Mouse (Mus musculus) heart, adult 2 months (tissue): Measurements from ENCODE around the gene Prr15. TPM values are rescaled to one million over a fixed set of nuclear protein-coding genes. Genes with fewer than 3 reads are reported as not detected.

Experiments used
- DNase-seq, 2 experiments: peaks; one replicate each; pipeline ENCODE4 v3.0.0; 2021
- H3K27ac ChIP-seq: fragments of 200-600 bp; 2 replicates; pipeline ENCODE4 v1.8.1; 2022
- H3K27me3 ChIP-seq: fragments of 200-500 bp; 2 replicates; pipeline ENCODE4 v1.6.1; 2012; ENCODE audit warnings: mild to moderate bottlenecking, low read length, inconsistent platforms, mixed read lengths; ENCODE audit not compliant: control insufficient read depth, insufficient read depth
- H3K36me3 ChIP-seq: fragments of 200-500 bp; 2 replicates; pipeline ENCODE4 v1.6.1; 2012; ENCODE audit warnings: low read length, inconsistent platforms; ENCODE audit not compliant: control insufficient read depth, insufficient read depth
- H3K4me1 ChIP-seq: fragments of 200-500 bp; 2 replicates; pipeline ENCODE4 v1.6.1; 2011; ENCODE audit warnings: low read length; ENCODE audit not compliant: control insufficient read depth, insufficient read depth
- H3K4me3 ChIP-seq: fragments of 200-600 bp; 2 replicates; pipeline ENCODE4 v1.8.1; 2022
- H3K79me2 ChIP-seq: fragments of 200-500 bp; replicated peaks from 2 replicates; pipeline ENCODE4 v1.6.1; 2012; ENCODE audit warnings: mild to moderate bottlenecking, inconsistent platforms, low read length, moderate library complexity, mixed read lengths; ENCODE audit not compliant: control insufficient read depth, insufficient read depth
- H3K9ac ChIP-seq: fragments of 200-500 bp; 2 replicates; pipeline ENCODE4 v1.6.1; 2012; ENCODE audit warnings: low read depth, mild to moderate bottlenecking, control low read depth, inconsistent platforms, low read length, mixed read lengths
- CTCF ChIP-seq: fragments of 200-600 bp; IDR thresholded peaks from 2 replicates; pipeline ENCODE4 v1.8.1; 2022; ENCODE audit warnings: antibody characterized with exemption, mild to moderate bottlenecking, moderate library complexity
- EP300 ChIP-seq: fragments of 200-500 bp; IDR thresholded peaks from 2 replicates; pipeline ENCODE4 v1.6.1; 2011; ENCODE audit warnings: low read depth, low read length, control low read depth; ENCODE audit not compliant: insufficient read depth
- POLR2A ChIP-seq: fragments of 200-500 bp; IDR thresholded peaks from 2 replicates; pipeline ENCODE4 v1.6.1; 2011; ENCODE audit warnings: mild to moderate bottlenecking, low read depth, low read length, control low read depth; ENCODE audit not compliant: insufficient read depth
- WGBS: fragments of 180-500 bp; shearing (Covaris S2); methylation state at CpG from one replicate; pipeline ENCODE4 v1.1.7; 2018; 5-methylcytosine and 5-hydroxymethylcytosine counted together
- intact Hi-C: fragments of 180-260 bp; cut with DNase I; formaldehyde crosslinking; loops from one replicate; pipeline ENCODE4 v1.15.1; 2025
- polyA plus RNA-seq: library from polyadenylated mRNA; depleted of rRNA; stranded (reverse); fragments of >200 nt; gene quantifications from 2 replicates; pipeline ENCODE4 v1.2.3, GENCODE M21; 2012; rRNA removed
- total RNA-seq, 2 experiments: library from RNA; stranded (reverse); gene quantifications; 2 replicates each; pipeline ENCODE4 v1.2.3; 2021

Gene Prr15
- total and polyA plus RNA-seq, 3 experiments: 1.1 to 2.6 (median 1.7) TPM

DNA sequence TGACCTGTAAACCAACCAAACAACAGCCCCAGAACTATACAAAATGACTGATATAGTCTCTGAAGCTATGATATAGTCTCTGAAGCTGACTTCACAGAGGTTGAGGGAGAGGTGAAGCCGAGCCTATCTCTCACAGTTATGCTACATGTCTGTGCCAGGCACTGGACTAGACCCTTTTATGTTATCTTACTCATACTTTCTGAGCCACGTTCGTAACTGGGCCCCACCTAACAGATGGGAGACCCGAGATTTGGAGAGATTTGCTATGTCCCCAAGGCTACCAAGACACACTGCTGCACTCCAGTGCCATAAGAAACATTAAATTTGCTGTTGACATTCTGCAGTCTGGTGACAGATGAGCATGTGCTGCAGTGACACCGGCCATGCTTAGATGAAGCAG, 41.0 kb downstream of the Prr15 start:
- TF ChIP-seq POLR2A (no peak), EP300 (no peak), CTCF (no peak)
- 76% methylated on average over 5 of the region's 5 CpGs for WGBS
- no peaks in the 10 kb centered on the region for H3K27me3 ChIP-seq
- H3K4me1 ChIP-seq: peaks cover 2% of the 10 kb centered on the region; the same call in 1 of the 2 replicates
- H3K79me2 ChIP-seq: no peaks in the 10 kb centered on the region
- H3K27ac ChIP-seq: no peak overlapping the region
- no peaks in the 10 kb centered on the region for H3K36me3 ChIP-seq
- H3K4me3 ChIP-seq: no peak overlapping the region
- H3K9ac ChIP-seq: no peak overlapping the region
- intact Hi-C loops: loop anchor here (5.0 kb wide), 2 partner anchors 94 to 109 kb away; no protein-coding TSS in a partner anchor
- no peak for DNase-seq

DNA sequence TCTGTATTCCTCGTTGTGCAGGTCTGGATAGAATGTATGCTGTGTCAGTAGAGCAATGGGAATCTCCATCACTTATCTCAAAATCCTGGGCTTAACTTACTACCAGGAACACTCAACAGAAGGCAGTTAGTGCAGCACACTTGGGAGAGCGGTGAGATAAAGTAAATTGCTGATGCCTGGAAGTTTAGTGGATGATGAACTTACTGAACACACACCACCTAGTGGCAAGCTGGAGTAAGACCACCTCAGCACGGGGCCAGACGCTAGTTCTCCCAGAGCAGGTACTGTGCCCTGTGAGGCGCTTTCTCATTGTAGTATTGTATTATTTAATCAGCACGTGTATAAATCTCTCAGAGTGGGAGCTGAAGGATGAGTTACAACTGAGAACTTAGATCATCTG, 42.4 kb downstream of the Prr15 start:
- TF ChIP-seq CTCF: peak; percentile 87
- 0 out of 2 replicates have a peak, but pooled peaks have one; percentile 44 for TF ChIP-seq EP300
- no peak for TF ChIP-seq POLR2A
- WGBS: 4% methylated on average over 6 of the region's 6 CpGs
- Histone ChIP-seq H3K36me3 (no peaks in the 10 kb centered on the region), H3K79me2 (no peaks in the 10 kb centered on the region), H3K4me3 (no peak overlapping the region), H3K9ac (no peak overlapping the region), H3K27me3 (no peaks in the 10 kb centered on the region), H3K27ac (no peak overlapping the region), H3K4me1 (peaks cover 2% of the 10 kb centered on the region)
- intact Hi-C loops: loop anchor here (5.0 kb wide), 2 partner anchors 96 to 111 kb away; no protein-coding TSS in a partner anchor
- DNase-seq: peak; percentile 29 to 40

DNA sequence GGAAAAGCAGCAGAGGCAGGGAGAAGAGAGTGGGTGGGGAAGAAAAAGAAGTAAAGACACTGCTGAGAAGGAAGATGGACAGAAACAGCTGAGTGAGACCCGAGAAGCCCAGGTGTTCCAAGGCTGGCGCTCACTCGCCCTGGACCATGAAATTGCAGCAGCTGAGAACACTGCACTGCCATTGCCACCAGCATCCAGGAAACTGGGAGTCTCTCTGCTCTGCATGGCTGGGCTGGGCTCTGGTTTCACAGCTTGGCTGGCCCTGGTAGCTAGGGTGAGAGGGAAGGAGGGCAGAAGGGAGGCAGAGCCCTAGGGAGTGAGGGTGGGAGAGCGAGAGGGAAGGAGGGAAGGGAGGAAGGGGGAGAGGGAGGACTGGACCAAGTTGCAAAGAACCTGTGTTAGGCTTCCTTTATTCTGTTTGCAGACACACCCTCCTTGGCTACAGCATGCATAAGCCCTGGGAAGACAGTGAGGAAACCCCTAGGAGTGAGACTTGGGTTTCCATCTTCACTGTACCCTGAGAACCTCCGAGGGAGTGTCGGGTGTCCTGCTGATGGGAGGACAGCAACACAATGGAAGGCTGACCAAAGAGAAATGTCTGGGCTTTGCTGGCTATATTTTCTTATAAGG, 44.4 kb downstream of the Prr15 start:
- TF ChIP-seq EP300 (no peak), POLR2A (no peak), CTCF (no peak)
- no peak for DNase-seq
- H3K4me1 ChIP-seq: no peaks in the 10 kb centered on the region; the same call in 1 of the 2 replicates
- H3K4me3 ChIP-seq: no peak overlapping the region
- no peak overlapping the region for H3K9ac ChIP-seq
- H3K79me2 ChIP-seq: no peaks in the 10 kb centered on the region
- no peak overlapping the region for H3K27ac ChIP-seq
- intact Hi-C loops: loop anchor here (5.0 to 10.0 kb wide), 3 partner anchors 98 to 585 kb away; no protein-coding TSS in a partner anchor
- WGBS: 66% methylated on average over 6 of the region's 6 CpGs
- no peaks in the 10 kb centered on the region for H3K27me3 ChIP-seq
- H3K36me3 ChIP-seq: no peaks in the 10 kb centered on the region

DNA sequence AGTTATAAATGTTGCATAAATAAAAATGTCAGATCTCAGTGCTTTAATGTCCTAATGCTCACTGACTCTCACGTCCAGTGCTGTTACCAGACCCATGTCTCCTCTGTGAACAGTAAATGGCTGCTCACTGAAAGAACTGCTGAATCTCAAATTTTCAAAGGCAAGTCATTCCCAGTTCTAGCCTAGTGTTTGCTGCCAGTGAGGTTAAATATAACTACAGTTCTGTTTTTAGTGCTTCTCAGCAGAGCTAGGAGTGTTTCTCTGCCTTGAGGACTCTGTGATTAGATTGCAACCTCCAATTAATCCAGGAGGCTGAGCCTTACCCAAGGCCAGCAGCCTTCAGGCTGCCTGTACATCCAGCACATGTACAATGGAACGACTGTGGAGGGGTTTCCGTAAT, 46.2 kb downstream of the Prr15 start:
- H3K4me3 ChIP-seq: no peak overlapping the region
- TF ChIP-seq CTCF: no peak
- TF ChIP-seq POLR2A: no peak
- no peak for TF ChIP-seq EP300
- intact Hi-C loops: loop anchor here (10.0 kb wide), 1 partner anchor 587 kb away; no protein-coding TSS in a partner anchor
- DNase-seq: no peak
- H3K27ac ChIP-seq: no peak overlapping the region
- H3K9ac ChIP-seq: no peak overlapping the region
- no peaks in the 10 kb centered on the region for H3K36me3 ChIP-seq
- 69% methylated on average over 3 of the region's 3 CpGs for WGBS
- H3K4me1 ChIP-seq: no peaks in the 10 kb centered on the region; the same call in 1 of the 2 replicates
- H3K79me2 ChIP-seq: no peaks in the 10 kb centered on the region
- no peaks in the 10 kb centered on the region for H3K27me3 ChIP-seq

DNA sequence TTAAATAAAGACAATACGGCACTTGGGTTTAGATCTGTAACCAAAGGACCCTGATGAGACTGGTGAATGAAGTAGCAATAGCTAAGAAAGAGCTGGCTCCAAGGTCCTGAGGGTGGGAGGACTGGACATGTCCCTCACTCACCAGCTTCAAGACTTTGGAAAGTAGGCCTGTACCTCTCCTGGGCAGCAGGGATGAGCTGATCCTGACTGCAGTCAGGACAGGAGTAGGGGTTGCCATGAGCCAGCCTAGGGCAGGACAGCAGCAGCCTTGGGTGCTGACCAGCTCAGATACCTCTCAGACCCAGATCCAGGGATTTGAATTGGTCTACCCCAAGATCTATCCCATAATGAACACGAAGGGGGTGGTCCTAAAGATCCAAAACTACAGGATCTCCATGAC, 53.7 kb downstream of the Prr15 start:
- no peaks in the 10 kb centered on the region for H3K79me2 ChIP-seq
- intact Hi-C loops: loop anchor here (10.0 kb wide), 1 partner anchor 595 kb away; no protein-coding TSS in a partner anchor
- H3K36me3 ChIP-seq: no peaks in the 10 kb centered on the region
- no peaks in the 10 kb centered on the region for H3K27me3 ChIP-seq
- TF ChIP-seq CTCF: no peak
- TF ChIP-seq POLR2A: no peak
- no peak for TF ChIP-seq EP300
- H3K4me1 ChIP-seq: no peaks in the 10 kb centered on the region
- no peak for DNase-seq
- H3K9ac ChIP-seq: no peak overlapping the region
- 57% methylated on average over 2 of the region's 2 CpGs for WGBS
- no peak overlapping the region for H3K4me3 ChIP-seq
- no peak overlapping the region for H3K27ac ChIP-seq

Other genes starting within 250 kb of the Prr15 start
- gene Wipf3, start 103.8 kb downstream of the Prr15 start, total RNA-seq: 10 to 100 TPM; 26.3 to 47.2 TPM
- gene Wipf3, start 103.8 kb downstream of the Prr15 start, polyA plus RNA-seq: 12.2 and 14.0 TPM in 2 replicates
- gene Scrn1, start 240.7 kb downstream of the Prr15 start, total RNA-seq: 1 to 10 TPM; 6.1 to 7.4 TPM
- 6.8 and 14.1 TPM in 2 replicates for gene Scrn1, start 240.7 kb downstream of the Prr15 start, polyA plus RNA-seq